Mouse (Mus musculus) heart, postnatal 0 days (tissue): ENCODE measurements at regions not wholly inside any gene's neighbourhood (a gene's known extent, or its start where the extent isn't known, plus 50 kb on each side); places are given as distances from the start of the nearest gene placed in this dataset.
A peak's percentile ranks its signal among the peaks of the same experiment; 100 is the strongest.

ENCODE experiments used
- ATAC-seq: fragments of 200-750 bp; cut with Nextera tagmentation; 2 replicates; pipeline ENCODE4 v1.8.0; 2017; ENCODE audit warnings: low read depth, moderate number of reproducible peaks, moderate library complexity; ENCODE audit not compliant: insufficient read depth
- DNase-seq: peaks from one replicate; pipeline ENCODE4 v3.0.0-alpha.2; 2016; ENCODE audit warnings: low spot score
- H3K27ac ChIP-seq: fragments of 300-500 bp; sonication (generic); 2 replicates; pipeline ENCODE4 v1.5.1; 2014; ENCODE audit warnings: low read depth, mild to moderate bottlenecking
- H3K27me3 ChIP-seq: fragments of 300-500 bp; sonication (generic); 2 replicates; pipeline ENCODE4 v1.6.1; 2014; ENCODE audit warnings: low read length, mixed read lengths; ENCODE audit not compliant: control insufficient read depth, insufficient read depth
- H3K36me3 ChIP-seq: fragments of 300-500 bp; sonication (generic); replicated peaks from 2 replicates; pipeline ENCODE4 v1.6.1; 2014; ENCODE audit warnings: low read length, mixed read lengths; ENCODE audit not compliant: control insufficient read depth, insufficient read depth
- H3K4me1 ChIP-seq: fragments of 300-500 bp; sonication (generic); 2 replicates; pipeline ENCODE4 v1.6.1; 2014; ENCODE audit warnings: antibody characterized with exemption; ENCODE audit not compliant: control insufficient read depth, insufficient read depth
- H3K4me2 ChIP-seq: fragments of 300-500 bp; sonication (generic); 2 replicates; pipeline ENCODE4 v1.6.1; 2014; ENCODE audit warnings: low read depth, mild to moderate bottlenecking, low read length, moderate library complexity
- H3K4me3 ChIP-seq: fragments of 300-500 bp; sonication (generic); 2 replicates; pipeline ENCODE4 v1.5.1; 2014; ENCODE audit warnings: low read depth, low read length
- H3K9ac ChIP-seq: fragments of 300-500 bp; sonication (generic); replicated peaks from 2 replicates; pipeline ENCODE4 v1.6.1; 2014; ENCODE audit warnings: low read depth, low read length, mixed read lengths
- H3K9me3 ChIP-seq: fragments of 300-500 bp; sonication (generic); replicated peaks from 2 replicates; pipeline ENCODE4 v1.6.1; 2016; ENCODE audit warnings: low read length; ENCODE audit not compliant: control insufficient read depth
- CTCF ChIP-seq: IDR thresholded peaks from 2 replicates; pipeline ENCODE4 v1.5.1; 2016; ENCODE audit warnings: antibody characterized with exemption, control low read depth, low read depth
- EP300 ChIP-seq: IDR thresholded peaks from 2 replicates; pipeline ENCODE4 v1.6.1; 2016; ENCODE audit warnings: antibody characterized with exemption, low read depth
- WGBS: fragments of 180-500 bp; shearing (Covaris S2); extraction: QIAGEN DNeasy Blood & Tissue Kit; methylation state at CpG from one replicate; pipeline ENCODE4 v1.1.7; 2014; 5-methylcytosine and 5-hydroxymethylcytosine counted together

- ATAC-seq, result no peak
- H3K4me2 ChIP-seq, result no peak overlapping the region
- WGBS, result 82% methylated on average over 7 of the region's 7 CpGs
- no peak for DNase-seq
- H3K36me3 ChIP-seq, result no peaks in the 10 kb centered on the region
- TF ChIP-seq CTCF, result no peak
- no peak for TF ChIP-seq EP300
- H3K9ac ChIP-seq, result no peak overlapping the region
- H3K27ac ChIP-seq, result no peak overlapping the region
- no peaks in the 10 kb centered on the region for H3K4me1 ChIP-seq
- H3K9me3 ChIP-seq, result no peaks in the 10 kb centered on the region
- H3K27me3 ChIP-seq, result no peaks in the 10 kb centered on the region
- no peak overlapping the region for H3K4me3 ChIP-seq
Observed at GRCm38 (mm10) chr15:93189266-93189855, 85.6 kb downstream of the Gxylt1 start.

- H3K27me3 ChIP-seq, result no peaks in the 10 kb centered on the region
- H3K9ac ChIP-seq, result no peak overlapping the region
- no peak for DNase-seq
- no peaks in the 10 kb centered on the region for H3K4me1 ChIP-seq
- no peaks in the 10 kb centered on the region for H3K36me3 ChIP-seq
- no peak overlapping the region for H3K27ac ChIP-seq
- H3K4me2 ChIP-seq, result no peak overlapping the region
- ATAC-seq, result no peak
- TF ChIP-seq CTCF, result no peak
- no peak for TF ChIP-seq EP300
- H3K9me3 ChIP-seq, result no peaks in the 10 kb centered on the region
- WGBS, result 77% methylated on average over 5 of the region's 5 CpGs
- H3K4me3 ChIP-seq, result no peak overlapping the region
Observed at GRCm38 (mm10) chr15:93176221-93176620, 98.8 kb downstream of the Gxylt1 start.

- 38% methylated on average over 3 of the region's 3 CpGs for WGBS
- no peak for TF ChIP-seq EP300
- TF ChIP-seq CTCF, result no peak
- no peak overlapping the region for H3K27ac ChIP-seq
- no peaks in the 10 kb centered on the region for H3K9me3 ChIP-seq
- no peak for DNase-seq
- no peaks in the 10 kb centered on the region for H3K27me3 ChIP-seq
- no peaks in the 10 kb centered on the region for H3K4me1 ChIP-seq
- H3K4me2 ChIP-seq, result no peak overlapping the region
- ATAC-seq, result peak; percentile 67
- no peak overlapping the region for H3K4me3 ChIP-seq
- H3K36me3 ChIP-seq, result no peaks in the 10 kb centered on the region
- H3K9ac ChIP-seq, result no peak overlapping the region
Observed at GRCm38 (mm10) chr15:93168784-93169183, 106.2 kb downstream of the Gxylt1 start.

- Histone ChIP-seq H3K4me3 (no peak overlapping the region), H3K36me3 (no peaks in the 10 kb centered on the region), H3K9ac (no peak overlapping the region), H3K27me3 (no peaks in the 10 kb centered on the region), H3K4me1 (no peaks in the 10 kb centered on the region), H3K9me3 (no peaks in the 10 kb centered on the region), H3K27ac (no peak overlapping the region), H3K4me2 (no peak overlapping the region)
- TF ChIP-seq CTCF, result no peak
- TF ChIP-seq EP300, result no peak
- 73% methylated on average over 9 of the region's 9 CpGs for WGBS
- ATAC-seq (no peak), DNase-seq (no peak)
Observed at GRCm38 (mm10) chr15:93167451-93167850, 107.5 kb downstream of the Gxylt1 start.

GRCm38 (mm10) chr15:93161924-93162910 is 112.8 kb downstream of the Gxylt1 start:
- DNase-seq (no peak), ATAC-seq (0 out of 2 replicates have a peak, but pooled peaks have one; percentile 24)
- Histone ChIP-seq H3K9ac (no peak overlapping the region), H3K27me3 (no peaks in the 10 kb centered on the region), H3K36me3 (no peaks in the 10 kb centered on the region), H3K27ac (peak overlapping the region; percentile 62), H3K4me1 (no peaks in the 10 kb centered on the region), H3K9me3 (0 out of 2 replicates have a peak, but pooled peaks cover 3% of the 10 kb centered on the region), H3K4me2 (peak overlapping the region; percentile 29), H3K4me3 (no peak overlapping the region)
- WGBS, result 61% methylated on average over 25 of the region's 25 CpGs
- TF ChIP-seq CTCF (no peak), EP300 (no peak)
